Mouse (Mus musculus): ENCODE measurements around the gene Olfr495.

Gene Olfr495

DNA sequence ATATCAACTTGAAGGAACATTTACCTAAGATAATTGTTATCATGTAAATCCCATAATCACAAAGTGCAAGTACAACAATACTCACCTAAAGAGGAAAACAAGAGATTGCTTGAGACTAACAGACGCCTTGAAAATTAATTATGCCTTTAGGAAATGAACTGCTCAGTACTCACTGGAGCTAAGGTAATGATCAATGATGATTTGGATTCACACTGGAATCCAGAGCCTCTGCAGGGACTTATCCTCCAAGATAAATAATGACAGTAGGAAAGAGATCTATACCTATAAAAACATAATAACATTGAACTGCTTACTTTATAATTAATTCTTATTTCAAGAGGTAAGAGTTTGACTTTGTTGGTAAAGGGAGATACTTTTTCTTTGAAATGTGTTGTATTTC, at the start of gene Olfr495:
Gene Olfr495, plus strand, starts transcription at position 301 of the 400 bp plus-strand sequence.
- DNase-seq = no peak

DNA sequence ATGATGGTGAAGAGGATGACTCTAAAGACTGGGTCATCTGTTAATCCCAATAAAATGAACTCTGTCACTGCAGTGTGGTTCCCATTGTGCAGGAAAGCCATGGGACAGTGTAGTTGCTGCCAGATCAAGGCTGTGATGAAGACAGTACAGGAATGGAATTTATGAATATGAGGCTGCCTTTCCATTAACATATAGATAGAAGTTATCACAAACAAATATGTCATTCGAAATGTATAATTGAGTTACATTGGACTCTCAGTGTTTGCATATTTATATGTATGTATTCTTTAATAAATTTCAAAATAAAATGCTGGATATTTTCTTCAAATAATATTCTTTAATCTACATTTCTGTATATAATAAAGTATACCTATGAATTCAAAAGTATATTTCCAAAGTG, 46.1 kb upstream of the Olfr495 start, which contains the start of gene Olfr493:
Gene Olfr493, minus strand, starts transcription at position 101 of the 400 bp plus-strand sequence.
- DNase-seq = no peak

DNA sequence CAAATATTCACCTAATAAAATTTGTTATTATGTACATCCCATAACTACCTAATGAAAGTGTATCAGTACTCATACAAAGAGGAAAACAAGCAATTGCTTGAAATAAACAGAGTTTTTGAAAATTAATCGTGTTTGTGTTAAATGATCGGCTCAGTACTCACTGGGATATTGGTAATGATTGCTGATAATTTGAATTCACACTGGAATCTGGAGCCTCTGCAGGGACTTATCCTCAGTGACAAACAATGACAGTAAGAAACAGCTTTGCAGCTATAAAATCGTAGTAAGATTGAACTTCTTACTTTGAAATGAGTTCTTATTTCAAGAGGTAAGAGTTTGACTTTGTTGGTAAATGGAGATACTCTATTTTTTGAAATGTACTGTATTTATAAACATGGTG, 27.9 kb upstream of the Olfr495 start, which contains the start of gene Olfr494:
Gene Olfr494, plus strand, starts transcription at position 301 of the 400 bp plus-strand sequence.
- no peak for DNase-seq

DNA sequence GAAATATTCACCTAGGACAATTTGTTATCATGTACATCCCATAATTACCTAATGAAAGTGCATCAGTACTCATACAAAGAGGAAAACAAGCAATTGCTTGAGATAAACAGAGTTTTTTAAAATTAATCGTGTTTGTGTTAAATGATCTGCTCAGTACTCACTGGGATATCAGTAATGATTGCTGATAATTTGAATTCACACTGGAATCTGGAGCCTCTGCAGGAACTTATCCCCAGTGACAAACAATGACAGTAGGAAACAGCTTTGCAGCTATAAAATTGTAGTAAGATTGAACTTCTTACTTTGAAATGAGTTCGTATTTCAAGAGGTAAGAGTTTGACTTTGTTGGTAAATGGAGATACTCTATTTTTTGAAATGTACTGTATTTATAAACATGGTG, 27.2 kb downstream of the Olfr495 start, which contains the start of gene Olfr497:
Gene Olfr497, plus strand, starts transcription at position 301 of the 400 bp plus-strand sequence.
- DNase-seq = no peak

Measured in lung, postnatal 4 days (tissue).